Mouse (Mus musculus) spleen, postnatal 4 days (tissue): ENCODE results near the gene Gna14.

Experiments used
- DNase-seq, 2 experiments: peaks; one replicate each; pipeline ENCODE4 v3.0.0; 2022; ENCODE audit warnings: low spot score in 2 of 2

Gna14 gene

GRCm38 (mm10) chr19:16435531-16436231 lies at the start of gene Gna14:
Gene Gna14 (plus strand): TSS chr19:16435762.
- peak; percentile 70 to 83 for DNase-seq

- no peak for DNase-seq
Observed at GRCm38 (mm10) chr19:16386514-16386913, 49.0 kb upstream of the Gna14 start.

GRCm38 (mm10) chr19:16390192-16390795 lies 45.3 kb upstream of the Gna14 start:
- no peak for DNase-seq

GRCm38 (mm10) chr19:16394381-16394780 lies 41.2 kb upstream of the Gna14 start:
- no peak for DNase-seq

- DNase-seq, result no peak
Observed at GRCm38 (mm10) chr19:16403101-16403500, 32.5 kb upstream of the Gna14 start.

GRCm38 (mm10) chr19:16407727-16408126 lies 27.8 kb upstream of the Gna14 start:
- DNase-seq, result no peak

GRCm38 (mm10) chr19:16411302-16411701 lies 24.3 kb upstream of the Gna14 start:
- no peak for DNase-seq

- DNase-seq, result no peak
Observed at GRCm38 (mm10) chr19:16418086-16418663, 17.4 kb upstream of the Gna14 start.

GRCm38 (mm10) chr19:16425596-16425995 lies 10.0 kb upstream of the Gna14 start:
- DNase-seq, result no peak

- no peak for DNase-seq
Observed at GRCm38 (mm10) chr19:16431368-16431767, 4.2 kb upstream of the Gna14 start.

- DNase-seq, result no peak
Observed at GRCm38 (mm10) chr19:16434879-16435278, 683 bp upstream of the Gna14 start.

GRCm38 (mm10) chr19:16436335-16437169 lies 990 bp downstream of the Gna14 start:
- peak; percentile 19 to 68 for DNase-seq

- no peak for DNase-seq
Observed at GRCm38 (mm10) chr19:16437170-16437483, 1.6 kb downstream of the Gna14 start.

- no peak for DNase-seq
Observed at GRCm38 (mm10) chr19:16437906-16438305, 2.3 kb downstream of the Gna14 start.

GRCm38 (mm10) chr19:16439278-16439677 lies 3.7 kb downstream of the Gna14 start:
- no peak for DNase-seq

- DNase-seq, result no peak
Observed at GRCm38 (mm10) chr19:16439834-16440233, 4.3 kb downstream of the Gna14 start.

- no peak for DNase-seq
Observed at GRCm38 (mm10) chr19:16441329-16441728, 5.8 kb downstream of the Gna14 start.

- DNase-seq, result no peak
Observed at GRCm38 (mm10) chr19:16443335-16443734, 7.8 kb downstream of the Gna14 start.

GRCm38 (mm10) chr19:16446612-16447011 lies 11.1 kb downstream of the Gna14 start:
- no peak for DNase-seq

GRCm38 (mm10) chr19:16447832-16448621 lies 12.5 kb downstream of the Gna14 start:
- DNase-seq, result no peak

- DNase-seq, result no peak
Observed at GRCm38 (mm10) chr19:16448796-16449195, 13.2 kb downstream of the Gna14 start.

- DNase-seq, result no peak
Observed at GRCm38 (mm10) chr19:16450824-16451223, 15.3 kb downstream of the Gna14 start.
